Mouse (Mus musculus) stomach, embryonic 15.5 days (tissue): ENCODE measurements around the gene Crtac1. TPM values are rescaled to one million over a fixed set of nuclear protein-coding genes. Genes with fewer than 3 reads are reported as not detected.

Source experiments
- ATAC-seq: fragments of 200-750 bp; cut with Nextera tagmentation; 2 replicates; pipeline ENCODE4 v1.8.0; 2017; ENCODE audit warnings: low read depth, moderate number of reproducible peaks, moderate TSS enrichment; ENCODE audit not compliant: insufficient read depth, low FRiP score
- H3K27ac ChIP-seq: fragments of 300-500 bp; sonication (generic); 2 replicates; pipeline ENCODE4 v1.5.1; 2015; ENCODE audit warnings: mild to moderate bottlenecking, inconsistent platforms
- H3K27me3 ChIP-seq: fragments of 300-500 bp; sonication (generic); replicated peaks from 2 replicates; pipeline ENCODE4 v1.6.1; 2015; ENCODE audit warnings: inconsistent platforms
- H3K36me3 ChIP-seq: fragments of 300-500 bp; sonication (generic); 2 replicates; pipeline ENCODE4 v1.6.1; 2015; ENCODE audit warnings: inconsistent platforms
- H3K4me1 ChIP-seq: fragments of 300-500 bp; sonication (generic); 2 replicates; pipeline ENCODE4 v1.6.1; 2015; ENCODE audit warnings: inconsistent platforms
- H3K4me2 ChIP-seq: fragments of 300-500 bp; sonication (generic); 2 replicates; pipeline ENCODE4 v1.6.1; 2015; ENCODE audit warnings: mild to moderate bottlenecking, inconsistent platforms
- H3K4me3 ChIP-seq: fragments of 300-500 bp; sonication (generic); replicated peaks from 2 replicates; pipeline ENCODE4 v1.5.1; 2015; ENCODE audit warnings: inconsistent platforms
- H3K9ac ChIP-seq: fragments of 300-500 bp; sonication (generic); 2 replicates; pipeline ENCODE4 v1.6.1; 2015; ENCODE audit warnings: inconsistent platforms
- H3K9me3 ChIP-seq: fragments of 300-500 bp; sonication (generic); 2 replicates; pipeline ENCODE4 v1.6.1; 2016; ENCODE audit warnings: inconsistent platforms
- WGBS: fragments of 180-500 bp; shearing (Covaris S2); methylation state at CpG from one replicate; pipeline ENCODE4 v1.1.7; 2015; 5-methylcytosine and 5-hydroxymethylcytosine counted together
- polyA plus RNA-seq: library from polyadenylated mRNA; unstranded; fragments of >200 nt; fragmentation: Nextera tagmentation; extraction: Ambion mirVana; gene quantifications from 2 replicates; pipeline ENCODE4 v1.2.1, GENCODE M21; 2015

Gene Crtac1
- polyA plus RNA-seq, 1 experiment from 2014 or later: 4.0 TPM

DNA sequence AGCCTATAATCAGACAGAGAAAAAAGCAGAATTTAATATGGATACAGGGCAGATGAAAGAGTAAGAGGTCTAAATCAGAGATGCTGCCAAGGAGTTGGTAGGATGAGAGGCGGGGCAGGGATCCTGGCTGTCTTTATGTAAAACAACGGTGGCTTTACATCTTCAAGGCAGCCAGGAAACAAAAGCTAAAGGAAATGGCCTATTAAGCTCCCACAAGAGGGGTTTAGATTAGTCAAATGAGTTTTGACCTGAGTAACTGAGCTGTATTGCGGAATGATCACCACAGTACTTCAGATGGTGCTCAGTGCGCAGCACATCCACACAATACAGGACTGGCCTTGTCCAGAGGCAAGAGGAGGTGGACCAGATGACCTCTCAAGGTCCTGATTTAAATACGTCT lies 21.7 kb downstream of the Crtac1 start:
- Histone ChIP-seq H3K9me3 (no peaks in the 10 kb centered on the region), H3K9ac (no peak overlapping the region), H3K36me3 (no peaks in the 10 kb centered on the region), H3K27ac (no peak overlapping the region), H3K4me2 (no peak overlapping the region), H3K27me3 (peaks cover 12% of the 10 kb centered on the region), H3K4me3 (no peak overlapping the region), H3K4me1 (no peaks in the 10 kb centered on the region)
- 42% methylated on average over 5 of the region's 5 CpGs for WGBS
- no peak for ATAC-seq

DNA sequence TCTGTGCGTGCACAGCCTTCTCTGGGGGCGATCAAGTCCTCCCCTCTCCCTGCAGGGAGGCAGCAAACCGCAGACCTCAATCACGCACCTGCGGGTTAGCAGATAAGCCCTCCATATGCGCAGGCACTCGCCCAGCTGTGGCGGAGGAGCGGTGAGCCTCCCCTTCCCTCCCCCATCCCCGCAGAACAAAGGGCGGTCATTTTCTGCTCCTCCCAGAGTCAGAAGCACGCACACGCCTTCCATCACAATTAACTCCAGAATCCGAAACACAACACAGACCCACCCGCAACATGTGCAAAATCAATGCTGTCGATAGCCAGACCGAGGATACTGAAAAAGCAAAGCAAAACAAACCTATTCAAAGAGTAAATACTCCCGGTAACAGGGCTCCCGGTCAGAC lies 22.4 kb downstream of the Crtac1 start:
- ATAC-seq: no peak
- WGBS: 2% methylated on average over 19 of the region's 19 CpGs
- Histone ChIP-seq H3K36me3 (no peaks in the 10 kb centered on the region), H3K4me2 (no peak overlapping the region), H3K27me3 (peaks cover 12% of the 10 kb centered on the region), H3K9ac (no peak overlapping the region), H3K4me3 (no peak overlapping the region), H3K4me1 (no peaks in the 10 kb centered on the region), H3K27ac (no peak overlapping the region), H3K9me3 (no peaks in the 10 kb centered on the region)

DNA sequence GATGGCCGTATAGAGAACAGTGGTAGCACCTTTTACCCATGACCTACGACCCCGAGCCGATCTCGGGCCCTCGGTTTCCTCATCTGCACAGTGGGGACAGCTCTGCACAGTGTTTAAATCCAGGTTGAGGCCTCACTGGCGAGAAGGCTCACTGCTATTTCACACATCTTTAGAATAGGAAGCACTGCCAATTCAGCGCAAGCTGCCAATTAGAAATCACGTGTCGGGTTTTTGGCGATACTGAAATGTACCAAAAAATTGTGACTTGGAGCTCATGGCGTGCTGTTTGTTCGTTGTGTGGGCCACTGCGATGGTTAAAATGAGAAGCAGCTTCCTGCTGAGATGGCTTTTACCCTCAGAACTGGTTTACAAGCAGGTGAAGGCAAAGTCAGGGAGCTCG lies 27.2 kb downstream of the Crtac1 start:
- no peak overlapping the region for H3K9ac ChIP-seq
- peaks cover 4% of the 10 kb centered on the region; the same call in 1 of the 2 replicates for H3K27me3 ChIP-seq
- no peak overlapping the region for H3K4me3 ChIP-seq
- H3K9me3 ChIP-seq: no peaks in the 10 kb centered on the region
- H3K27ac ChIP-seq: no peak overlapping the region
- WGBS: 84% methylated on average over 15 of the region's 15 CpGs
- no peak for ATAC-seq
- H3K4me1 ChIP-seq: no peaks in the 10 kb centered on the region
- no peak overlapping the region for H3K4me2 ChIP-seq
- no peaks in the 10 kb centered on the region for H3K36me3 ChIP-seq

DNA sequence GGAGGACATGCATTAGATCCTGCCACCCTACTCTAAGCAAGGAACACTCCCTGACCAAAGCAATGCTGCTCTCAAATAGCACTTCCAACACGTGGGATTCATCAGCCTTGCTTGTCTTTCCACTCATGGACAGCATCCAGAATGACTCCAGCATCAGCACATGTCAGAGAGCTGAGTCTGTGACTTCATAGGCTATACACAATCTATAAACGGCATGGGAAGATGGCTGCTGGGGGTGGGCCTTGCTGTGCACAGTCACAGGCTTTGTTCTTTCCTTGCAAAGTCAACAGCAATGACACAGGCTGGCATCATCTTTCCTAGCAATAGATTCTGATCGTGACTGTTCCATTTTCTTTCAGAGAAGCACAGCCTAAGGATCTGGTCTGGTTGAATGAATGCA lies 31.6 kb downstream of the Crtac1 start:
- 54% methylated on average over 3 of the region's 3 CpGs for WGBS
- H3K36me3 ChIP-seq: no peaks in the 10 kb centered on the region

DNA sequence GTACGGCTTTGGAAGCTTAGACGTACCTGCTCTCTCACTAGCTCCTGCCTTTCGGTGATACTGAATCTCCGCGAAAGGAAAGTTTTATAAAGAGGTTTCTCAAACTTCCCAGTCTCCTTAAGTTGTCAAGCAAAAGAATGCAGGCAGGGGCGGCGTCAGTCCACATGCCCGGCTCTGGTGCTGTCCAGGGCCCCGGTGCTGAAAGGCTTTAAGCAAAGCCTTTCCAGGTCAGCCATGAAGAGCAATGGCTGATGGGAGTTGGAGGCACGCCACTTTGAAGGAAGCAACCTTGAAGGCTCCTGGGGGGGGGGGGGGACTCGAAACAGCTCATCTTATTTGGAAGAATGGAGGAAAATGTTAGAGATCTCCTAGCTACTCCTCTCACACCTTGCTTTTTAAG lies 34.3 kb downstream of the Crtac1 start:
- no peak overlapping the region for H3K27ac ChIP-seq
- H3K9me3 ChIP-seq: no peaks in the 10 kb centered on the region
- H3K36me3 ChIP-seq: no peaks in the 10 kb centered on the region
- no peak overlapping the region for H3K4me3 ChIP-seq
- no peaks in the 10 kb centered on the region for H3K4me1 ChIP-seq
- no peak overlapping the region for H3K9ac ChIP-seq
- no peaks in the 10 kb centered on the region for H3K27me3 ChIP-seq
- no peak overlapping the region for H3K4me2 ChIP-seq
- WGBS: 20% methylated on average over 11 of the region's 11 CpGs
- no peak for ATAC-seq

More for the DNA sequence above, 31.6 kb downstream of the Crtac1 start:
- no peaks in the 10 kb centered on the region for H3K4me1 ChIP-seq
- no peaks in the 10 kb centered on the region for H3K27me3 ChIP-seq
- no peak overlapping the region for H3K4me2 ChIP-seq
- no peak overlapping the region for H3K4me3 ChIP-seq
- H3K9me3 ChIP-seq: no peaks in the 10 kb centered on the region
- no peak for ATAC-seq
- H3K9ac ChIP-seq: no peak overlapping the region
- no peak overlapping the region for H3K27ac ChIP-seq

DNA sequence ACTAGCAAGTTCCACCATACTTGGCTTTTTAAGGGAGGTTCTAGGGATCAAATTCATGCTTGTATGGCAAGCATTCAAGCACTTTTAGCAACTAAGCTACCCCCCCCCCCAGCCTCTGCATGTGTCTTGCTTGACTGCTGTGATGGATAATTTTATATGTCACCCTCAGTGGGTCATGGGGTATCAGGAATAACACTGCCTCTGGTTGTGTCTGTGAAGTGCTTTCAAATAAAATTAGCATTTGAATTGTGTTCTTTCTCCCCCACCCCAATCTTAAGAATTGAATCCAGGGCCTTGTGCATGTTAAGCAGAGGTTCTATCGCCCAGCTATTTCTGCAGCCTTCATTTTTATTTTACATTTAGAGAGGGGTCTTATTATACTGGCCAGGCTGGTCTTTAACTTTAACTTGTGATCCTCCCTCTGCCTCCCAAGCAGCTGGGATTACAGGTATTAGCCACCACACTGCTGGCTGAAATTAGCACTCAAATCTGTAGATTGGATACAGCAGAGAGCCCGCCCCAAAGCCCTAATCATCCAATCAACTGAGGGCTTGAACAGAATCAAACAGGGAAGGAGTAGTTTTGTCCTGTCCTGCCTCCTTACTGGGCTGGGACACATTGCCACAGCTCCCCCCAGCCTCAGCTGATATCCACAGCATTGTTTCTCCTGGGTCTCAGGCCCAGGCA lies 36.6 kb downstream of the Crtac1 start:
- no peaks in the 10 kb centered on the region for H3K36me3 ChIP-seq
- no peak overlapping the region for H3K4me3 ChIP-seq
- H3K27me3 ChIP-seq: no peaks in the 10 kb centered on the region
- no peak overlapping the region for H3K4me2 ChIP-seq
- ATAC-seq: no peak
- H3K4me1 ChIP-seq: no peaks in the 10 kb centered on the region
- WGBS: 50% methylated on average over 2 of the region's 2 CpGs
- H3K9ac ChIP-seq: no peak overlapping the region
- no peaks in the 10 kb centered on the region for H3K9me3 ChIP-seq
- no peak overlapping the region for H3K27ac ChIP-seq

DNA sequence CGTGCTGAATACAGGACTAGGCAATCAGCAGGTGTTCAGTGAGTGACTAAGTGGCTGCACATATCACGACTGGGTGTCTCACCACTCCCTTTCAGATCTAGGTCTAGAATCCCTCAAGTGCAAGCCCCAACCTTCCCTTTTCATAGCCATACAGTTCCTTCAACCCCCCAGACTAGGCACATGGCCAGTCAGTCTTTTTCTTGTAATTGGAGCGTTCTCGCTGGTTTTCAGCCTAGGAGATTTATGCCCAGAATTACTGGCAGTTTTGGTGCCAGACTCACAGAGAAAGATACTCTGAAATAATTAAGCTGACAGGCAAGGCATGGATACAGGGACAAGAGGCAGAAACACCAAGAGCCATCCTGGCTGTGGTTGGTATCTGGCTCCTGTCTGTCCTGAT lies 37.7 kb downstream of the Crtac1 start:
- Histone ChIP-seq H3K4me3 (no peak overlapping the region), H3K27me3 (no peaks in the 10 kb centered on the region), H3K36me3 (no peaks in the 10 kb centered on the region), H3K9me3 (no peaks in the 10 kb centered on the region), H3K4me2 (no peak overlapping the region), H3K9ac (no peak overlapping the region), H3K4me1 (no peaks in the 10 kb centered on the region), H3K27ac (no peak overlapping the region)
- no peak for ATAC-seq
- 79% methylated on average over 4 of the region's 4 CpGs for WGBS

DNA sequence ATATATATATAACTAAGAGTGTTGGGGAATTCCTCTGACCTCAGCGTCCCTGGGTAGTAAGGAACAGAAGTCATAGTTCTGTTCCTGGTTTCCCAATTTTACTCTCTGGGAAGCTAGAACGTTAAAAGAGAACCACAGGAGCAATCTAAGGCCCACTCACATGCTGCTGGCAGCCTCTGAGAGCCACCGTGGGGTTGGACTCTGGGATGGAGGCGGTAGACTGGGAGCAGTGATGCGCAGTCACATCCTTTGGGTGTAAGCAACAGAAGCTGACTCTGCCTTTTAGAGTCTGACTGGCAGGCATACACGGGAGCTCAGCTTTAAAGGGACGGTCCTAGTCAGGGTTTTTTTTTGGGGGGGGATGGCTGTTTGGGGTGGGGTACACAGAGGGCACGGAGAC lies 39.5 kb downstream of the Crtac1 start:
- Histone ChIP-seq H3K4me3 (no peak overlapping the region), H3K4me2 (no peak overlapping the region), H3K4me1 (no peaks in the 10 kb centered on the region), H3K9me3 (no peaks in the 10 kb centered on the region), H3K36me3 (no peaks in the 10 kb centered on the region), H3K27me3 (no peaks in the 10 kb centered on the region), H3K27ac (no peak overlapping the region), H3K9ac (no peak overlapping the region)
- ATAC-seq: no peak
- WGBS: 83% methylated on average over 8 of the region's 8 CpGs

DNA sequence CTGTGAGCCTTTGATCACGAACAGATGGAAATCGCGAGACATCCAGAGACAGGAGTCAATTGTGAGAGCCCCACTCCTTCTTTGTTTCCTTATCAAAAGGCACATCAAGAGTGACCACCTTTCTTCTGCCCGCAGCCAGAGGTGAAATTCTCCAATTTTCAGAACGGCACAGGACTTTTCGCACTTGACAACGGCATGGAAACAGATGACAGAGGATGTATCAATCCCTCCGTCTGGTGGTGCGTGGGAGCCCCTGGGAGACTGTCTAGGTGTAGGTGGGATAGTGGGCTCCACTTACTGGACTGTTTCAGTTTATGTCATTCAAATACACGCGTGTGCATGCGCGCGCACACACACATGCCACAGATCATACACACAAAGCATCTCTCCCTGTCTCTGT lies 42.0 kb downstream of the Crtac1 start:
- WGBS: 85% methylated on average over 14 of the region's 14 CpGs
- H3K36me3 ChIP-seq: no peaks in the 10 kb centered on the region
- no peak overlapping the region for H3K4me2 ChIP-seq
- H3K4me3 ChIP-seq: no peak overlapping the region
- H3K4me1 ChIP-seq: no peaks in the 10 kb centered on the region
- no peak overlapping the region for H3K9ac ChIP-seq
- no peaks in the 10 kb centered on the region for H3K9me3 ChIP-seq
- no peaks in the 10 kb centered on the region for H3K27me3 ChIP-seq
- ATAC-seq: no peak
- no peak overlapping the region for H3K27ac ChIP-seq

DNA sequence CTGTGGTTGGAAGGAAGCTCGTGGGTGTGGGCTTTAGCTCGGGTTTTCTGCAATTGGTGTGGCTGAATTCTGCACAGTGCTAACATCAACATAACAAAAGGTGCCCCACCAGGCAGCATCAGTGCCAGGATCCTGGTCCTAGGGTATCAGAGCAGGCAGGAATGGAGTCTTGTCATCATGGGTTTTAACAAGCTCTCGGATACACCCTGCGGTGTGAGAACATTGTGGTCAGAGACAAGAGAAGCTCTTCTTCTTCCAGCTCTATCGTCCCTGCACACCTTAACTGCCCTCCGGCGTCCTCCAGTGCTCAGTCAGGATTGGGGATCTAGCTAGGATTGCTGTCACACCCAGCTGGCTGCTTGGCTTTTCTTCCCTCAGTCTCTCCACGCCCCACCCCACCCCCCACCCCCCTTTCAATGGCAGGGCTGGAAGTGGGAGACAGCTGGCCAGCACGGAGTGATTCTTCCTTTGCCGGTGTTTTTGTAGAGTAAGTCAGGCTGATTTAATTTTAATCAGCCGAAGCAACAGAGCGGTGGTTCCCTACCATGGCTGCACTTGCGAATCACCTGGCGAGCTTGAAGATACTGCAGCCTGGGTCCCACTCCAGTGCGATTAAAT lies 46.5 kb downstream of the Crtac1 start:
- 0 out of 2 replicates have a peak, but pooled peaks cover 6% of the 10 kb centered on the region for H3K4me1 ChIP-seq
- H3K9ac ChIP-seq: no peak overlapping the region
- H3K9me3 ChIP-seq: no peaks in the 10 kb centered on the region
- H3K4me3 ChIP-seq: no peak overlapping the region
- no peaks in the 10 kb centered on the region for H3K36me3 ChIP-seq
- H3K27ac ChIP-seq: no peak overlapping the region
- ATAC-seq: no peak
- 22% methylated on average over 15 of the region's 15 CpGs for WGBS
- peaks cover 23% of the 10 kb centered on the region for H3K27me3 ChIP-seq
- H3K4me2 ChIP-seq: no peak overlapping the region

DNA sequence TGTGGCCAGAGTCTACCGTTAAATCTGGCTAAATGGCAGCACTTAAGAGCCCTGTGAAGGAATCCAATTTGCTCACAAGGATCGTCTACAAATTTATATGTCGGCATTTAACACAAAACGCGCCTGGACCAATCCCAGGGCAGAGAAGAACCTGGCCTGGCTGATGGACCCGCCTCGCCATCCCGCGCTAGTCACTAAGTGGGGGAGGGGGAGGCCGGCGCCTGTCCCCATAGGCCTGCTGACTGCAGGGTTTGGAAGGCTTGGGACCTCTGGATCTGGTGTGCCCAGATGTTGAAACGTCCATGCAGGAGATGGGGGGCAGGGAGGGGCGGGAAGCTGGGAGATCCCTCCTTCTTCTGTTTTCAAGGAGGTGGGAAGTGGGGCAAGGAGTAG lies 50.6 kb downstream of the Crtac1 start:
- 2% methylated on average over 13 of the region's 13 CpGs for WGBS
- H3K9ac ChIP-seq: no peak overlapping the region
- no peak overlapping the region for H3K27ac ChIP-seq
- H3K9me3 ChIP-seq: no peaks in the 10 kb centered on the region
- 0 out of 2 replicates have a peak, but pooled peaks cover 6% of the 10 kb centered on the region for H3K4me1 ChIP-seq
- peaks cover 25% of the 10 kb centered on the region for H3K27me3 ChIP-seq
- no peak for ATAC-seq
- H3K4me2 ChIP-seq: peak overlapping the region; percentile 42
- peak overlapping the region; percentile 11; the same call in 1 of the 2 replicates for H3K4me3 ChIP-seq
- H3K36me3 ChIP-seq: no peaks in the 10 kb centered on the region

DNA sequence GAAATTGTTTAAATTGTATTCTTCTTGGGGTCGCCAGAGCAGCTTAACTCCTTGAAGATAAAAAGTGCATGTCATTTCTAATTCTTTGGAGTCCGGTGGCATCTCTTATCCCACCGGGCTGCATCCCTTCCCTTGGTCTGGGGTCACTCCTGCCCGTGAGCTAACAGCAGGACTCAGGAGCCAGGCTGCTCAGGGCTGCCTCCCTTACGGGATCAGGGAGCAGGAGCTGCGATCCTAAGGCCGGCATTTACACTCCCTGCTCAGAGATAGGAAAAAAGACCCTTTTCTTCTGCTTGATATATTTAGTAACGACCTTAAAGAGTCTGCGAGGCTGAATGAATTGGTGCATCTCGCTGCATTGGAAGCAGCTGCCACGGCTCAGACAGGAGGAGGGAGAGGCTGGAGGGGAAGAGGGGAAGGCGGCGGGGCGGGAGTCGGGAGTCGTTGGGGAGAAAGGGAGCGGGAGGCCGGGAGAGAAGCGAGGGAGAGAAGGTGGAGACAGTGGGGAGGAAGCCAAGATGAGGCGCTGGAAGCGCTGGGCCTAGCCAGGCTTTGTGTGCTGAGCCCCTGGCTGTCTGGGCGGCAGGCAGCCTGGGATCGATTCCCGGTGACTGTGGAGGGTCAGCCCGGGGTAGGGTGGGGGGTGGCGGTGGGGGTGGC lies 51.1 kb downstream of the Crtac1 start:
- Histone ChIP-seq H3K4me1 (0 out of 2 replicates have a peak, but pooled peaks cover 6% of the 10 kb centered on the region), H3K27me3 (peaks cover 25% of the 10 kb centered on the region), H3K9ac (no peak overlapping the region), H3K9me3 (no peaks in the 10 kb centered on the region), H3K27ac (no peak overlapping the region), H3K4me3 (peak overlapping the region; percentile 11; the same call in 1 of the 2 replicates), H3K4me2 (peak overlapping the region; percentile 42), H3K36me3 (no peaks in the 10 kb centered on the region)
- 1% methylated on average over 26 of the region's 26 CpGs for WGBS
- ATAC-seq: no peak
